Mouse (Mus musculus) neural tube, embryonic 12.5 days (tissue): ENCODE data around the gene Cysrt1. TPM values are rescaled to one million over a fixed set of nuclear protein-coding genes. Genes with fewer than 3 reads are reported as not detected.
A peak's percentile ranks its signal among the peaks of the same experiment; 100 is the strongest.

ENCODE experiments used
- ATAC-seq: fragments of 200-750 bp; cut with Nextera tagmentation; 2 replicates; pipeline ENCODE4 v1.8.0; 2017; ENCODE audit warnings: low read depth, mild to moderate bottlenecking, moderate TSS enrichment, moderate library complexity; ENCODE audit not compliant: low FRiP score
- H3K27ac ChIP-seq: fragments of 300-500 bp; sonication (generic); 2 replicates; pipeline ENCODE4 v1.5.1; 2016
- H3K27me3 ChIP-seq: fragments of 300-500 bp; sonication (generic); replicated peaks from 2 replicates; pipeline ENCODE4 v1.6.1; 2016; ENCODE audit warnings: mild to moderate bottlenecking
- H3K36me3 ChIP-seq: fragments of 300-500 bp; sonication (generic); 2 replicates; pipeline ENCODE4 v1.6.1; 2016; ENCODE audit warnings: mild to moderate bottlenecking
- H3K4me1 ChIP-seq: fragments of 300-500 bp; sonication (generic); 2 replicates; pipeline ENCODE4 v1.6.1; 2016
- H3K4me2 ChIP-seq: fragments of 300-500 bp; sonication (generic); replicated peaks from 2 replicates; pipeline ENCODE4 v1.6.1; 2016; ENCODE audit warnings: mild to moderate bottlenecking
- H3K4me3 ChIP-seq: fragments of 300-500 bp; sonication (generic); 2 replicates; pipeline ENCODE4 v1.5.1; 2016
- H3K9ac ChIP-seq: fragments of 300-500 bp; sonication (generic); 2 replicates; pipeline ENCODE4 v1.6.1; 2016; ENCODE audit warnings: mild to moderate bottlenecking
- H3K9me3 ChIP-seq: fragments of 300-500 bp; sonication (generic); 2 replicates; pipeline ENCODE4 v1.6.1; 2016; ENCODE audit warnings: mild to moderate bottlenecking
- WGBS: fragments of 180-500 bp; shearing (Covaris S2); methylation state at CpG from one replicate; pipeline ENCODE4 v1.1.7; 2016; 5-methylcytosine and 5-hydroxymethylcytosine counted together
- polyA plus RNA-seq: library from polyadenylated mRNA; unstranded; fragments of >200 nt; fragmentation: Nextera tagmentation; extraction: Ambion mirVana; gene quantifications from 2 replicates; pipeline ENCODE4 v1.2.1, GENCODE M21; 2016

Gene Cysrt1
- polyA plus RNA-seq, 1 experiment from 2014 or later, result 0.30 TPM

- peak; percentile 26 for ATAC-seq
- H3K9ac ChIP-seq, result peak overlapping the region; percentile 82; the same call in 1 of the 2 replicates
- H3K36me3 ChIP-seq, result peaks cover 16% of the 10 kb centered on the region
- no peaks in the 10 kb centered on the region for H3K9me3 ChIP-seq
- peaks cover 21% of the 10 kb centered on the region for H3K4me1 ChIP-seq
- peaks cover 17% of the 10 kb centered on the region for H3K27me3 ChIP-seq
- H3K27ac ChIP-seq, result no peak overlapping the region
- H3K4me2 ChIP-seq, result peak overlapping the region; percentile 94
- H3K4me3 ChIP-seq, result peak overlapping the region; percentile 60
- WGBS, result 23% methylated on average over 6 of the region's 6 CpGs
Observed at GRCm38 (mm10) chr2:25241438-25241775, 845 bp downstream of the Cysrt1 start.

DNA sequence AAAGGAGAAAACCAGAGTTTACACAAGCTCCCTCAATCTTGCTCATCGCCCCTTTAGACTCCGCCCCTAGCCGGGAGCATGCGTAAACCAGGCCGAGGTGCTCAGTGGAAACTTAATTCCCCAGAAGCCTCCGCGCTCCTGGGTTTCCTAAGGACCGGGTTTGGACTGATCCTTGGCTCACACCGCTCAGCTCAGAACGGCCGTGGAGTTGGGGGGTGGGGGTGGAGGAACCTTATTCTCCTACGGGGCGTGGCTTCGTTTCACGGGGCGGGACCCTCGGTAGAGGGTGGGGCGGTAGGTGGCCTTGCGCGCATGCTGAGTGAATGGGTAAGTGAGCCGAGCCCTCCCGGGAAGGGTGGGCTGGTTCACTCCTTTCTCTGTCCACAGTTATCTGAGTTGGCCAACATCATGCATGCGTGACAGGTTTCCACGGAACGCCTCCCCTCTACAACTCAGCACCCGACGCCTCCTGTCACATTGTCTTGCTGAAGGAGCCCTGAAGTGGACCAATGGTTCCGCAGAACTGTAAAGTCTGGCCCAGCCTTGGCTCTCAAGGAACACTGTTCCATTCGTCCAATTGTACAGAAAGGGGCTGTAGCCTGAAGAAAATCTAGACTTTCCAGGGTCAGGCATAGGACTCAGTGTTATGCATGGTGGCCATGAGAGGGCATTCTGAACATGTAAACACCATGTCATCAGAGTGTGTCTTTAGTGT, 1.4 kb downstream of the Cysrt1 start:
- Histone ChIP-seq H3K4me3 (peak overlapping the region; percentile 60), H3K36me3 (peaks cover 11% of the 10 kb centered on the region), H3K9me3 (no peaks in the 10 kb centered on the region), H3K27me3 (peaks cover 17% of the 10 kb centered on the region), H3K9ac (peak overlapping the region; percentile 5; the same call in 1 of the 2 replicates), H3K4me1 (peaks cover 21% of the 10 kb centered on the region), H3K27ac (no peak overlapping the region), H3K4me2 (peak overlapping the region; percentile 94)
- 2% methylated on average over 29 of the region's 29 CpGs for WGBS
- ATAC-seq, result peak; percentile 69

DNA sequence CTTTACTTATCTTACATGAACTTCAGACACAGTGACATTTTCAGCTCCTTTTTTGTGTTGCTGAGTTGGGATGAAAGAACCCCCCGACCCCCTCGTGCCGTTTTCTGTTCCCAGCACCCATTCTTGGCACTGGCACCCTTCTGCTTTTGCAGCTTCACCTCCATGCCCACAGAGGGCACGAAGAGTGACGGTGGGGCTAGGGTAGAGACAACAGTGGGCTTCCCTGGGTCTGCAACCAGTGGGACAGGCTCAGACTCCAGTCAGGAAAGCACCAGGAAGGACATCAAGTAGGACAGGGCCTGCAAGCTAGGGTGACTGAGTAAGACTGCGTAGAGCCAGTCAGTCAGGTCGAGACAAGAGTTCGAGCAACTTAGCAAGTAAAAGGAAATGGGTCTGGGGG, 1.9 kb downstream of the Cysrt1 start:
- Histone ChIP-seq H3K27ac (no peak overlapping the region), H3K9me3 (no peaks in the 10 kb centered on the region), H3K27me3 (peaks cover 17% of the 10 kb centered on the region), H3K36me3 (peaks cover 5% of the 10 kb centered on the region), H3K4me1 (peaks cover 21% of the 10 kb centered on the region), H3K4me2 (peak overlapping the region; percentile 94), H3K9ac (no peak overlapping the region), H3K4me3 (no peak overlapping the region)
- ATAC-seq, result no peak
- 48% methylated on average over 8 of the region's 8 CpGs for WGBS

DNA sequence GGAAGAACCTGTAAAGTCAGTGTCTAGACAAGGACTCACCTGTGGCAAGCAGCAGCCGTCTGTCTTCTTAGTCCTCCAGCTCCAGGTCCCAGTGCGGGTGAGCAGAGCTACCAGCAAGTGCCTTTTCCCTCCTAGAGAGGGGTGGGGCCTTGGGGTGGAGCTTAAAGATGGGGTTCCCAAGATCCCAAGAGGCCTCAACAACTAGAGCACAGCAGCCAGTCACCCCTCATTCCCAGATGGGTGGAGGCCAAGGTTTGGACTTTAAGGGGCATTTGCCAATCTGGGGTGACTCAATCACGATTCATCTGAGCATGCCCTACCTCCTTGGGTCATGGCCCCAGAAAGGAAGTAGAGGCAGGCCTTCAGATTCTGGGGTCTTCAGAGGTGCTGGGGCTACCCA, 2.5 kb downstream of the Cysrt1 start:
- peaks cover 21% of the 10 kb centered on the region for H3K4me1 ChIP-seq
- H3K27me3 ChIP-seq, result peaks cover 17% of the 10 kb centered on the region
- no peak for ATAC-seq
- H3K4me3 ChIP-seq, result no peak overlapping the region
- no peaks in the 10 kb centered on the region for H3K36me3 ChIP-seq
- H3K9me3 ChIP-seq, result no peaks in the 10 kb centered on the region
- H3K27ac ChIP-seq, result no peak overlapping the region
- H3K9ac ChIP-seq, result no peak overlapping the region
- H3K4me2 ChIP-seq, result no peak overlapping the region
- 89% methylated on average over 3 of the region's 3 CpGs for WGBS

DNA sequence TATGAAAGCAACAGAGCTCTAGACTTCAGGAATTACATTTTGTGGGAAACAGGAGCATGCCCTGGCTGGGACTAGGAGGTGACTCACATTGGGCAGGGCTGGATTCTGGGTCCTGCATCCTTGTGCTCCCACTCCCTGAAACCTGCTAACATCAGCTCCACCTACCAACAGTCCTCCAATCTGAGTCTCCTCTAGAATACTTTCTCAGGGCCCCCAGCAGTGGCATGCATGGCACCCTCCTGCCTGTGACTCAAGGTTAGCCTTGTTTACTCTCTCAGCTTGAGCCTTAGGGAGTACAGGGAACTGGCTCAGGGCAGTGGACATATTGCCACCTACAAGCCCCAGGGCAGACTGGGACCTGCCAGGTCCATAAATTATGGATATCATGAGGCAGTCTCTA, 4.1 kb downstream of the Cysrt1 start:
- no peak overlapping the region for H3K4me2 ChIP-seq
- ATAC-seq, result no peak
- H3K27me3 ChIP-seq, result peaks cover 14% of the 10 kb centered on the region
- no peak overlapping the region for H3K9ac ChIP-seq
- H3K27ac ChIP-seq, result no peak overlapping the region
- H3K4me1 ChIP-seq, result peaks cover 21% of the 10 kb centered on the region
- no peaks in the 10 kb centered on the region for H3K36me3 ChIP-seq
- H3K4me3 ChIP-seq, result no peak overlapping the region
- no peaks in the 10 kb centered on the region for H3K9me3 ChIP-seq

- Histone ChIP-seq H3K27ac (no peak overlapping the region), H3K4me2 (no peak overlapping the region), H3K9me3 (no peaks in the 10 kb centered on the region), H3K27me3 (peaks cover 8% of the 10 kb centered on the region), H3K4me1 (peaks cover 15% of the 10 kb centered on the region), H3K36me3 (no peaks in the 10 kb centered on the region), H3K4me3 (no peak overlapping the region), H3K9ac (no peak overlapping the region)
- 67% methylated on average over 4 of the region's 4 CpGs for WGBS
- ATAC-seq, result no peak
Observed at GRCm38 (mm10) chr2:25237522-25237921, 4.7 kb downstream of the Cysrt1 start.

- Histone ChIP-seq H3K4me1 (peaks cover 7% of the 10 kb centered on the region), H3K36me3 (no peaks in the 10 kb centered on the region), H3K9ac (no peak within 1 kb of the TSS), H3K4me2 (no peak within 1 kb of the TSS), H3K27ac (no peak within 1 kb of the TSS), H3K9me3 (no peaks in the 10 kb centered on the region), H3K4me3 (no peak within 1 kb of the TSS), H3K27me3 (peaks cover 7% of the 10 kb centered on the region; the same call in 1 of the 2 replicates)
- WGBS, result 41% methylated on average over 8 of the region's 8 CpGs
- no peak for ATAC-seq
Observed at GRCm38 (mm10) chr2:25236614-25237013, 5.6 kb downstream of the Cysrt1 start, which contains the start of gene Rnf224. Gene Rnf224, minus strand, starts transcription at chr2:25236787.

- Histone ChIP-seq H3K9ac (no peak overlapping the region), H3K27me3 (peaks cover 9% of the 10 kb centered on the region; the same call in 1 of the 2 replicates)
- 71% methylated on average over 5 of the region's 5 CpGs for WGBS
Observed at GRCm38 (mm10) chr2:25234551-25235220, 7.6 kb downstream of the Cysrt1 start.

DNA sequence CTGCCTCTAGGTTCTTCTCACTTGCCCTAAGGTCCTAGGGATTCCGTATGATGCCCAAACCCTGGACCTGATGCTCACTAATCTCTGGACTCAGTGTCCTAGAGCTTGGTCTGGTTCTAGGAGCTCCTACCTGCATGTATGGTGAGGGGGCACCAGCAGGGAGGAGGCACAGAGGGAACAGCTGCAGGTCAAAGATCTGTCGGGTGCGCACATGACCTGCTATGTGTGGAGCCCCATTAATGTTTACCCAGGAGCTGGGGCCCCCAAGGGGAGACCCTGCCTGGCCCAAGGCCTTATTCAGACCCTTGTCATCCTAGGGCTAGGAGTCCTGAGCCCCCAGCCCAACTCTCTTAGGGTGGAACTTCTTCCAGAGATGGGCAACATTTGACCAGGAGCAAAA, 8.2 kb downstream of the Cysrt1 start, which contains the start of gene Slc34a3:
Slc34a3 (minus strand) TSS at position 315 of the 400 bp plus-strand sequence.
- H3K27ac ChIP-seq, result no peak within 1 kb of the TSS
- no peak within 1 kb of the TSS for H3K4me2 ChIP-seq
- H3K27me3 ChIP-seq, result peaks cover 9% of the 10 kb centered on the region; the same call in 1 of the 2 replicates
- H3K9ac ChIP-seq, result no peak within 1 kb of the TSS
- no peak for ATAC-seq
- no peaks in the 10 kb centered on the region for H3K36me3 ChIP-seq
- peaks cover 1% of the 10 kb centered on the region for H3K4me1 ChIP-seq
- H3K4me3 ChIP-seq, result no peak within 1 kb of the TSS
- H3K9me3 ChIP-seq, result no peaks in the 10 kb centered on the region
- WGBS, result 94% methylated on average over 3 of the region's 3 CpGs

More at GRCm38 (mm10) chr2:25234551-25235220, 7.6 kb downstream of the Cysrt1 start:
- Histone ChIP-seq H3K27ac (no peak overlapping the region), H3K36me3 (no peaks in the 10 kb centered on the region), H3K9me3 (no peaks in the 10 kb centered on the region), H3K4me3 (no peak overlapping the region), H3K4me1 (no peaks in the 10 kb centered on the region), H3K4me2 (no peak overlapping the region)
- no peak for ATAC-seq

GRCm38 (mm10) chr2:25233421-25233820, 8.8 kb downstream of the Cysrt1 start:
- H3K27me3 ChIP-seq, result peaks cover 9% of the 10 kb centered on the region; the same call in 1 of the 2 replicates
- no peaks in the 10 kb centered on the region for H3K36me3 ChIP-seq
- no peaks in the 10 kb centered on the region for H3K9me3 ChIP-seq
- H3K4me1 ChIP-seq, result peaks cover 6% of the 10 kb centered on the region
- H3K27ac ChIP-seq, result no peak overlapping the region
- H3K4me2 ChIP-seq, result no peak overlapping the region
- ATAC-seq, result no peak
- 79% methylated on average over 4 of the region's 4 CpGs for WGBS
- H3K4me3 ChIP-seq, result no peak overlapping the region
- H3K9ac ChIP-seq, result no peak overlapping the region

- no peaks in the 10 kb centered on the region for H3K9me3 ChIP-seq
- H3K9ac ChIP-seq, result no peak overlapping the region
- H3K27me3 ChIP-seq, result peaks cover 9% of the 10 kb centered on the region; the same call in 1 of the 2 replicates
- H3K4me2 ChIP-seq, result no peak overlapping the region
- no peak for ATAC-seq
- H3K4me1 ChIP-seq, result peaks cover 6% of the 10 kb centered on the region
- H3K36me3 ChIP-seq, result no peaks in the 10 kb centered on the region
- no peak overlapping the region for H3K27ac ChIP-seq
- WGBS, result 59% methylated on average over 12 of the region's 12 CpGs
- H3K4me3 ChIP-seq, result no peak overlapping the region
Observed at GRCm38 (mm10) chr2:25231038-25231437, 11.2 kb downstream of the Cysrt1 start.

- no peaks in the 10 kb centered on the region for H3K9me3 ChIP-seq
- no peak overlapping the region for H3K27ac ChIP-seq
- WGBS, result 83% methylated on average over 7 of the region's 7 CpGs
- H3K4me2 ChIP-seq, result no peak overlapping the region
- no peaks in the 10 kb centered on the region for H3K36me3 ChIP-seq
- ATAC-seq, result no peak
- H3K4me3 ChIP-seq, result no peak overlapping the region
- peaks cover 10% of the 10 kb centered on the region for H3K4me1 ChIP-seq
- H3K27me3 ChIP-seq, result peaks cover 9% of the 10 kb centered on the region; the same call in 1 of the 2 replicates
- no peak overlapping the region for H3K9ac ChIP-seq
Observed at GRCm38 (mm10) chr2:25230581-25230980, 11.7 kb downstream of the Cysrt1 start.
